Mouse (Mus musculus): ENCODE data around the gene Gm43638. TPM values are rescaled to one million over a fixed set of nuclear protein-coding genes. Genes with fewer than 3 reads are reported as not detected.
"Not testable (repeated sequence)": the region's sequence is repeated elsewhere in the genome, so short reads cannot be mapped to it uniquely, and the experiment has no call there.

Gene Gm43638
- total and polyA plus RNA-seq, 3 experiments = not detected

- no peak overlapping the region for H3K9ac ChIP-seq (ENCODE audit: low read depth, low read length)
- no peak for TF ChIP-seq CTCF (IDR thresholded peaks at IDR 0.05)
- no peak for TF ChIP-seq POLR2A (IDR thresholded peaks at IDR 0.05; ENCODE audit: insufficient read depth, low read depth, low read length)
- TF ChIP-seq EP300 (IDR thresholded peaks at IDR 0.05; ENCODE audit: insufficient read depth, low read depth, low read length) = no peak
- H3K4me1 ChIP-seq (ENCODE audit: control insufficient read depth, insufficient read depth, low read length) = no peaks in the 10 kb centered on the region
- WGBS = 72% methylated on average over 3 of the region's 3 CpGs
- no peaks in the 10 kb centered on the region for H3K27me3 ChIP-seq (ENCODE audit: control insufficient read depth, insufficient read depth, low read length)
- DNase-seq = no peak
- no peaks in the 10 kb centered on the region for H3K36me3 ChIP-seq (ENCODE audit: control insufficient read depth, insufficient read depth, low read length)
- no peaks in the 10 kb centered on the region for H3K79me2 ChIP-seq (replicated peaks; ENCODE audit: control insufficient read depth, insufficient read depth, low read length)
- no peak overlapping the region for H3K27ac ChIP-seq
- H3K4me3 ChIP-seq = no peak overlapping the region
- intact Hi-C loops (cut with DNase I) = no loop called here
Measured at GRCm38 (mm10) chr5:87456216-87456850, 30.3 kb downstream of the Gm43638 start.

- no peaks in the 10 kb centered on the region for H3K36me3 ChIP-seq (ENCODE audit: control insufficient read depth, insufficient read depth, low read length)
- H3K27me3 ChIP-seq (ENCODE audit: control insufficient read depth, insufficient read depth, low read length) = no peaks in the 10 kb centered on the region
- no peaks in the 10 kb centered on the region for H3K4me1 ChIP-seq (ENCODE audit: control insufficient read depth, insufficient read depth, low read length)
- no peak overlapping the region for H3K9ac ChIP-seq (ENCODE audit: low read depth, low read length)
- no peak overlapping the region for H3K27ac ChIP-seq
- TF ChIP-seq CTCF (IDR thresholded peaks at IDR 0.05) (no peak), POLR2A (IDR thresholded peaks at IDR 0.05; ENCODE audit: insufficient read depth, low read depth, low read length) (no peak), EP300 (IDR thresholded peaks at IDR 0.05; ENCODE audit: insufficient read depth, low read depth, low read length) (no peak)
- no peaks in the 10 kb centered on the region for H3K79me2 ChIP-seq (replicated peaks; ENCODE audit: control insufficient read depth, insufficient read depth, low read length)
- intact Hi-C loops (cut with DNase I) = no loop called here
- no peak for DNase-seq
- H3K4me3 ChIP-seq = no peak overlapping the region
Measured at GRCm38 (mm10) chr5:87455519-87455918, 31.1 kb downstream of the Gm43638 start.

GRCm38 (mm10) chr5:87452514-87452913 is 34.1 kb downstream of the Gm43638 start:
- H3K9ac ChIP-seq (ENCODE audit: low read depth, low read length); H3K4me3 ChIP-seq; H3K79me2 ChIP-seq (replicated peaks; ENCODE audit: control insufficient read depth, insufficient read depth, low read length); DNase-seq; H3K36me3 ChIP-seq (ENCODE audit: control insufficient read depth, insufficient read depth, low read length); H3K27ac ChIP-seq; intact Hi-C loops (cut with DNase I); H3K4me1 ChIP-seq (ENCODE audit: control insufficient read depth, insufficient read depth, low read length); H3K27me3 ChIP-seq (ENCODE audit: control insufficient read depth, insufficient read depth, low read length): not testable (repeated sequence)
- 70% methylated on average over 4 of the region's 5 CpGs for WGBS

GRCm38 (mm10) chr5:87436264-87436663 is 50.3 kb downstream of the Gm43638 start:
- Histone ChIP-seq H3K9ac (ENCODE audit: low read depth, low read length) (no peak overlapping the region), H3K4me1 (ENCODE audit: control insufficient read depth, insufficient read depth, low read length) (no peaks in the 10 kb centered on the region), H3K79me2 (replicated peaks; ENCODE audit: control insufficient read depth, insufficient read depth, low read length) (no peaks in the 10 kb centered on the region), H3K27me3 (ENCODE audit: control insufficient read depth, insufficient read depth, low read length) (no peaks in the 10 kb centered on the region), H3K4me3 (no peak overlapping the region), H3K36me3 (ENCODE audit: control insufficient read depth, insufficient read depth, low read length) (no peaks in the 10 kb centered on the region), H3K27ac (no peak overlapping the region)
- 34% methylated on average over 3 of the region's 3 CpGs for WGBS
- no peak for DNase-seq
- TF ChIP-seq CTCF (IDR thresholded peaks at IDR 0.05) (no peak), POLR2A (IDR thresholded peaks at IDR 0.05; ENCODE audit: insufficient read depth, low read depth, low read length) (no peak), EP300 (IDR thresholded peaks at IDR 0.05; ENCODE audit: insufficient read depth, low read depth, low read length) (no peak)
- intact Hi-C loops (cut with DNase I) = no loop called here

- H3K27me3 ChIP-seq (ENCODE audit: control insufficient read depth, insufficient read depth, low read length) = no peaks in the 10 kb centered on the region
- 57% methylated on average over 3 of the region's 3 CpGs for WGBS
- TF ChIP-seq EP300 (IDR thresholded peaks at IDR 0.05; ENCODE audit: insufficient read depth, low read depth, low read length) (no peak), POLR2A (IDR thresholded peaks at IDR 0.05; ENCODE audit: insufficient read depth, low read depth, low read length) (no peak), CTCF (IDR thresholded peaks at IDR 0.05) (no peak)
- DNase-seq = no peak
- H3K4me3 ChIP-seq = no peak overlapping the region
- no peaks in the 10 kb centered on the region for H3K36me3 ChIP-seq (ENCODE audit: control insufficient read depth, insufficient read depth, low read length)
- intact Hi-C loops (cut with DNase I) = no loop called here
- no peaks in the 10 kb centered on the region for H3K79me2 ChIP-seq (replicated peaks; ENCODE audit: control insufficient read depth, insufficient read depth, low read length)
- no peak overlapping the region for H3K27ac ChIP-seq
- H3K9ac ChIP-seq (ENCODE audit: low read depth, low read length) = no peak overlapping the region
- H3K4me1 ChIP-seq (ENCODE audit: control insufficient read depth, insufficient read depth, low read length) = no peaks in the 10 kb centered on the region
Measured at GRCm38 (mm10) chr5:87425676-87426075, 60.9 kb downstream of the Gm43638 start.

GRCm38 (mm10) chr5:87424041-87424440 is 62.6 kb downstream of the Gm43638 start, which contains the start of gene Ugt2b38:
Gene Ugt2b38, minus strand, starts transcription at chr5:87424203.
- not testable (repeated sequence) for H3K27me3 ChIP-seq (ENCODE audit: control insufficient read depth, insufficient read depth, low read length)
- WGBS = 79% methylated on average over 2 of the region's 2 CpGs

More at GRCm38 (mm10) chr5:87424041-87424440, 62.6 kb downstream of the Gm43638 start, which contains the start of gene Ugt2b38:
- H3K9ac ChIP-seq (ENCODE audit: low read depth, low read length); H3K27ac ChIP-seq; H3K4me3 ChIP-seq; intact Hi-C loops (cut with DNase I); H3K4me1 ChIP-seq (ENCODE audit: control insufficient read depth, insufficient read depth, low read length); H3K36me3 ChIP-seq (ENCODE audit: control insufficient read depth, insufficient read depth, low read length); H3K79me2 ChIP-seq (replicated peaks; ENCODE audit: control insufficient read depth, insufficient read depth, low read length); DNase-seq: not testable (repeated sequence)

Other genes with a start within 250 kb of the Gm43638 start
- not detected for gene Ugt2b37, start 232.0 kb downstream of the Gm43638 start, total RNA-seq (2021)
- not detected in 2 replicates for gene Ugt2b37, start 232.0 kb downstream of the Gm43638 start, polyA plus RNA-seq (2012; rRNA removed)
- gene Ugt2a3, start 149.6 kb downstream of the Gm43638 start, total RNA-seq (2021) = not detected
- 0.06 TPM in 1 of 2 replicates, not detected in the other for gene Ugt2a3, start 149.6 kb downstream of the Gm43638 start, polyA plus RNA-seq (2012; rRNA removed)
- not detected for gene Ugt2b38, start 62.6 kb downstream of the Gm43638 start, total RNA-seq (2021)
- gene Ugt2b38, start 62.6 kb downstream of the Gm43638 start, polyA plus RNA-seq (2012; rRNA removed) = not detected in 2 replicates
- gene Ugt2a2, start 4.5 kb downstream of the Gm43638 start, total RNA-seq (2021) = not detected
- gene Ugt2a2, start 4.5 kb downstream of the Gm43638 start, polyA plus RNA-seq (2012; rRNA removed) = not detected in 2 replicates
- gene Ugt2a1, start 4.1 kb upstream of the Gm43638 start, total RNA-seq (2021) = not detected
- not detected in 2 replicates for gene Ugt2a1, start 4.1 kb upstream of the Gm43638 start, polyA plus RNA-seq (2012; rRNA removed)
- gene Sult1b1, start 51.4 kb upstream of the Gm43638 start, total RNA-seq (2021) = not detected
- gene Sult1b1, start 51.4 kb upstream of the Gm43638 start, polyA plus RNA-seq (2012; rRNA removed) = 0.16 TPM in 1 of 2 replicates, not detected in the other
- not detected for gene Sult1d1, start 82.2 kb upstream of the Gm43638 start, total RNA-seq (2021)
- gene Sult1d1, start 82.2 kb upstream of the Gm43638 start, polyA plus RNA-seq (2012; rRNA removed) = 0.61 TPM in 1 of 2 replicates, not detected in the other
- not detected for gene Sult1e1, start 104.8 kb upstream of the Gm43638 start, total RNA-seq (2021)
- not detected in 2 replicates for gene Sult1e1, start 104.8 kb upstream of the Gm43638 start, polyA plus RNA-seq (2012; rRNA removed)
- gene Csn1s1, start 179.4 kb upstream of the Gm43638 start, total RNA-seq (2021) = not detected
- gene Csn1s1, start 179.4 kb upstream of the Gm43638 start, polyA plus RNA-seq (2012; rRNA removed) = not detected in 2 replicates
- gene Csn2, start 212.8 kb upstream of the Gm43638 start, total RNA-seq (2021) = not detected
- gene Csn2, start 212.8 kb upstream of the Gm43638 start, polyA plus RNA-seq (2012; rRNA removed) = not detected in 2 replicates